Mouse (Mus musculus) CH12.LX (cell line): Measurements from ENCODE around the gene Lmod3. TPM values are rescaled to one million over a fixed set of nuclear protein-coding genes. Genes with fewer than 3 reads are reported as not detected.
A peak's percentile ranks its signal among the peaks of the same experiment; 100 is the strongest.

Experiments used
- DNase-seq: peaks from one replicate; pipeline ENCODE4 v3.0.0-alpha.2; 2013; ENCODE audit errors: extremely low read depth
- H3K27ac ChIP-seq: 2 replicates; pipeline ENCODE4 v1.5.1; 2012; ENCODE audit warnings: low read depth, mild to moderate bottlenecking, control low read depth, moderate library complexity; ENCODE audit not compliant: insufficient read depth
- H3K27me3 ChIP-seq: replicated peaks from 2 replicates; pipeline ENCODE3; 2012; ENCODE audit warnings: inconsistent platforms
- H3K36me3 ChIP-seq, 2 experiments: replicated peaks in 1 of 2; 2 replicates each; pipeline versions ENCODE3 to v1.6.1; 2012; ENCODE audit warnings: inconsistent platforms in 1 of 2, low read length in 1 of 2, mild to moderate bottlenecking in 1 of 2, mixed read lengths in 1 of 2, moderate library complexity in 1 of 2; ENCODE audit not compliant: control insufficient read depth in 1 of 2, insufficient read depth in 1 of 2
- H3K4me1 ChIP-seq, 2 experiments: 2 replicates each; pipeline ENCODE4 v1.6.1; 2012; ENCODE audit warnings: inconsistent platforms in 1 of 2, moderate library complexity in 1 of 2; ENCODE audit not compliant: insufficient read depth in 2 of 2, control insufficient read depth in 1 of 2
- H3K4me2 ChIP-seq: 2 replicates; pipeline ENCODE4 v1.6.1; 2012; ENCODE audit warnings: low read depth, mild to moderate bottlenecking, control low read depth; ENCODE audit not compliant: poor library complexity, insufficient read depth, severe bottlenecking
- H3K4me3 ChIP-seq, 3 experiments: fragments of 150-350 bp in 1 of 3; sonication (generic) in 1 of 3; replicated peaks in 1 of 3; 2 replicates each; pipeline versions ENCODE3 to v1.5.1; 2011 to 2012; ENCODE audit warnings: low read depth in 2 of 3, low read length in 2 of 3, mild to moderate bottlenecking in 2 of 3, moderate library complexity in 2 of 3, control low read depth in 1 of 3, improper control_type of control experiment in 1 of 3, inconsistent platforms in 1 of 3, mixed read lengths in 1 of 3; ENCODE audit not compliant: poor library complexity in 1 of 3
- H3K79me2 ChIP-seq: replicated peaks from 2 replicates; pipeline ENCODE4 v1.6.1; 2012; ENCODE audit warnings: mild to moderate bottlenecking, moderate library complexity; ENCODE audit not compliant: control insufficient read depth, poor library complexity, insufficient read depth, severe bottlenecking; ENCODE audit errors: extremely low read depth
- H3K9ac ChIP-seq: 2 replicates; pipeline ENCODE4 v1.6.1; 2012; ENCODE audit warnings: low read depth, mild to moderate bottlenecking, control low read depth, moderate library complexity; ENCODE audit not compliant: insufficient read depth
- H3K9me3 ChIP-seq: replicated peaks from 2 replicates; pipeline ENCODE3; 2012; ENCODE audit warnings: low read length, inconsistent platforms, mixed read lengths
- CTCF ChIP-seq, 2 experiments: IDR thresholded peaks in 1 of 2; conservative IDR thresholded peaks in 1 of 2; 2 replicates each; pipeline ENCODE4 v1.5.1; 2011 to 2012; ENCODE audit warnings: low read depth in 2 of 2, low read length in 2 of 2, improper control_type of control experiment in 1 of 2, inconsistent platforms in 1 of 2, mild to moderate bottlenecking in 1 of 2, moderate library complexity in 1 of 2
- E2F4 ChIP-seq: IDR thresholded peaks from 2 replicates; pipeline ENCODE4 v1.6.1; 2011; ENCODE audit warnings: low read depth, low read length, improper control_type of control experiment; ENCODE audit not compliant: insufficient replicate concordance
- IRF4 ChIP-seq: IDR thresholded peaks from 2 replicates; pipeline ENCODE4 v1.6.1; 2014; ENCODE audit warnings: low read depth, mild to moderate bottlenecking, inconsistent platforms, low read length, improper control_type of control experiment
- KAT2A ChIP-seq: IDR thresholded peaks from 2 replicates; pipeline ENCODE4 v1.6.1; 2012; ENCODE audit warnings: low read length, improper control_type of control experiment, inconsistent platforms; ENCODE audit not compliant: insufficient replicate concordance
- MAX ChIP-seq: IDR thresholded peaks from 2 replicates; pipeline ENCODE4 v1.6.1; 2011; ENCODE audit warnings: low read length, improper control_type of control experiment
- MEF2A ChIP-seq: IDR thresholded peaks from 2 replicates; pipeline ENCODE4 v1.6.1; 2014; ENCODE audit warnings: low read depth, mild to moderate bottlenecking, inconsistent platforms, low read length, improper control_type of control experiment, borderline replicate concordance
- MXI1 ChIP-seq: IDR thresholded peaks from 2 replicates; pipeline ENCODE4 v1.6.1; 2011; ENCODE audit warnings: mild to moderate bottlenecking, low read depth, low read length, improper control_type of control experiment
- MYC ChIP-seq: IDR thresholded peaks from 2 replicates; pipeline ENCODE4 v1.6.1; 2011; ENCODE audit warnings: low read depth, mild to moderate bottlenecking, improper control_type of control experiment, low read length
- NRF1 ChIP-seq: IDR thresholded peaks from 2 replicates; pipeline ENCODE4 v1.6.1; 2014; ENCODE audit warnings: low read depth, mild to moderate bottlenecking, inconsistent platforms, low read length, improper control_type of control experiment, moderate library complexity
- PAX5 ChIP-seq: IDR thresholded peaks from 2 replicates; pipeline ENCODE4 v1.6.1; 2012; ENCODE audit warnings: low read length, inconsistent platforms, mixed read lengths
- POLR2AphosphoS2 ChIP-seq: IDR thresholded peaks from 2 replicates; pipeline ENCODE4 v1.6.1; 2011; ENCODE audit warnings: low read depth, low read length, improper control_type of control experiment
- RAD21 ChIP-seq: IDR thresholded peaks from 2 replicates; pipeline ENCODE4 v1.6.1; 2011; ENCODE audit warnings: low read depth, mild to moderate bottlenecking, low read length, improper control_type of control experiment, moderate library complexity
- SIN3A ChIP-seq: IDR thresholded peaks from 2 replicates; pipeline ENCODE4 v1.6.1; 2012; ENCODE audit warnings: low read length, improper control_type of control experiment, inconsistent platforms
- SMC3 ChIP-seq: IDR thresholded peaks from 2 replicates; pipeline ENCODE4 v1.6.1; 2011; ENCODE audit warnings: low read depth, low read length, improper control_type of control experiment
- TBP ChIP-seq: conservative IDR thresholded peaks from 2 replicates; pipeline ENCODE4 v1.6.1; 2011; ENCODE audit warnings: low read depth, low read length, improper control_type of control experiment
- USF1 ChIP-seq: IDR thresholded peaks from 2 replicates; pipeline ENCODE4 v1.6.1; 2014; ENCODE audit warnings: low read depth, mild to moderate bottlenecking, inconsistent platforms, low read length, improper control_type of control experiment
- ZKSCAN1 ChIP-seq: IDR thresholded peaks from 2 replicates; pipeline ENCODE4 v1.6.1; 2012; ENCODE audit warnings: low read depth, inconsistent platforms, low read length, improper control_type of control experiment, borderline replicate concordance
- dilution Hi-C: fragments of 300-500 bp; cut with MboI; formaldehyde crosslinking; loops from 2 replicates; pipeline ENCODE4 v1.14.3; 2020; ENCODE audit warnings: low sequenced_read_pairs; ENCODE audit not compliant: extremely low pct_unique_long_range_greater_than_20kb, extremely low pct_ligation_motif_present
- in situ Hi-C: fragments of 300-500 bp; cut with MboI; formaldehyde crosslinking; loops from 3 replicates; pipeline ENCODE4 v1.14.3; 2019; ENCODE audit warnings: low sequenced_read_pairs, low pct_ligation_motif_present, low pct_unique_long_range_greater_than_20kb, mixed read lengths
- polyA plus RNA-seq: library from polyadenylated mRNA; unstranded; fragments of >175 nt; gene quantifications from 2 replicates; pipeline ENCODE4 v1.2.1, GENCODE M21; 2012; ENCODE audit warnings: low read depth; ENCODE audit not compliant: insufficient read length
- total RNA-seq, 2 experiments: library from RNA; depleted of rRNA; stranded (reverse); fragments of 300-350 nt in 1 of 2; fragments of >200 nt in 1 of 2; gene quantifications; 2 replicates each; pipeline ENCODE4 v1.2.3; 2012 to 2014

The Lmod3 gene
- total and polyA plus RNA-seq, 3 experiments, result not detected

DNA sequence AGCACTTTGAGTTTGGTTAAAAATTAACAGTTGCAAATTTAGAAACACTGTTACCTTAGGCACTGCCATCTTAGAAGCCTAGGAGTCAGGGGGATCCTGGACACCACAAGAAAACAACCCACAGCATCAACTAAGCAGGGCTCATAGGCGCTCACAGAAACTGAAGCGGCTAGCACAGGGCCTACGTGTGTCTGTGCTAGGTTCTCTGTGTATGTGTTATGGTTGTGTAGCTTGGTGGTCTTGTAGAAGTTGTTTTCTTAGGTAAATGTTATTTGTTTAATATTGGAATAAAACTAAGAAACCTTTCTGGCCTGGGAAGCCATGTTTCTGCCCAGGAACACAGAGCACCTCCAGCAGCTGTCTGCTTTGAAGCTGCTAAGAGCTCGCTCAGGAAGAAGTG lies 42.8 kb downstream of the Lmod3 start:
- Histone ChIP-seq H3K4me1 (peaks cover 9 to 64% of the 10 kb centered on the region in 2 experiments; a peak in 3 of 4 replicates), H3K27ac (peak overlapping the region; percentile 86)

DNA sequence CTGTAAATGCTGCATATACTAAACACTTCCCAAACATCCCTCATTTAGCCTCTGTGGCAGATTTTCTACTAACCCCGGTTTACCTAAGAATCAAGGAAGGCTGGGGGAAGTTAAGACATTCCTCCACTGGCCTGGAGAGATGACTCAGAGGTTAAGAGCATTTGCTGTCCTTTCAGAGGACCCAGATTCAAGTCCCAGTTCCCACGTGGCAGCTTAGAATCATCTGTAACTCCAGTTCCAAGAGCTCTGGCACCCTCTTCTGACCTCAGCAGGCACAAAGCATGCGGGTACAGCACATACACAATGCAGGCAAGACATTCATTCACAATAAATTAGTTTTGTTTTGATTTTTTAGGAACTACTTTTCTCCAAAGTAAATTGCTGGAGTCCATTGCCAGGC lies 43.4 kb downstream of the Lmod3 start:
- no peak overlapping the region for H3K9ac ChIP-seq
- TF ChIP-seq SIN3A, result no peak
- no peak for TF ChIP-seq USF1
- TF ChIP-seq MEF2A, result no peak
- TF ChIP-seq ZKSCAN1, result no peak
- peak in 1 of 2 experiments; percentile 60; a peak in 2 of 4 replicates for TF ChIP-seq CTCF (conservative IDR thresholded peaks at IDR 0.05 in 1 of 2, IDR thresholded peaks at IDR 0.05 in 1 of 2; ENCODE audit: low read depth in 2 of 2, low read length in 2 of 2)
- TF ChIP-seq KAT2A, result no peak
- TF ChIP-seq RAD21, result peak; percentile 62
- TF ChIP-seq SMC3, result peak; percentile 6; the same call in 1 of the 2 replicates
- TF ChIP-seq PAX5, result no peak
- peak; percentile 89 for TF ChIP-seq MYC
- no peak for TF ChIP-seq POLR2AphosphoS2
- H3K79me2 ChIP-seq, result peaks cover 32% of the 10 kb centered on the region
- H3K27ac ChIP-seq, result no peak overlapping the region
- dilution Hi-C loops, result no loop called here
- H3K9me3 ChIP-seq, result no peaks in the 10 kb centered on the region
- in situ Hi-C loops, result loop anchor here (25.0 kb wide), 1 partner anchor 628 kb away; no protein-coding TSS in a partner anchor
- peaks cover 9 to 59% of the 10 kb centered on the region in 2 experiments; a peak in 3 of 4 replicates for H3K4me1 ChIP-seq
- H3K4me3 ChIP-seq, result no peak overlapping the region
- H3K27me3 ChIP-seq, result no peaks in the 10 kb centered on the region
- H3K36me3 ChIP-seq, result peaks cover 0 to 9% of the 10 kb centered on the region in 2 experiments
- H3K4me2 ChIP-seq, result peak overlapping the region; percentile 83; the same call in 1 of the 2 replicates
- peak; percentile 65 for DNase-seq

More for the DNA sequence above, 42.8 kb downstream of the Lmod3 start:
- Histone ChIP-seq H3K79me2 (peaks cover 30% of the 10 kb centered on the region), H3K4me3 (peak overlapping the region in 1 of 3 experiments; percentile 30), H3K4me2 (peak overlapping the region; percentile 83), H3K27me3 (no peaks in the 10 kb centered on the region), H3K9ac (peak overlapping the region; percentile 78), H3K36me3 (peaks cover 4 to 14% of the 10 kb centered on the region in 2 experiments), H3K9me3 (peaks cover 4% of the 10 kb centered on the region)
- in situ Hi-C loops, result loop anchor here (25.0 kb wide), 1 partner anchor 628 kb away; no protein-coding TSS in a partner anchor
- dilution Hi-C loops, result no loop called here
- TF ChIP-seq MAX, result no peak
- no peak for TF ChIP-seq MXI1
- no peak for TF ChIP-seq TBP
- TF ChIP-seq IRF4, result no peak
- no peak for TF ChIP-seq MYC
- DNase-seq, result no peak

- no peak for DNase-seq
- peaks cover 30% of the 10 kb centered on the region for H3K79me2 ChIP-seq
- H3K4me2 ChIP-seq, result no peak overlapping the region
- no peak for TF ChIP-seq NRF1
- no peak for TF ChIP-seq PAX5
- TF ChIP-seq E2F4, result no peak
- H3K9ac ChIP-seq, result no peak overlapping the region
- H3K4me1 ChIP-seq, result peaks cover 4 to 54% of the 10 kb centered on the region in 2 experiments; a peak in 3 of 4 replicates
- in situ Hi-C loops, result loop anchor here (25.0 kb wide), 1 partner anchor 629 kb away; no protein-coding TSS in a partner anchor
- H3K27ac ChIP-seq, result no peak overlapping the region
- dilution Hi-C loops, result no loop called here
- H3K9me3 ChIP-seq, result no peaks in the 10 kb centered on the region
- peaks cover 0 to 3% of the 10 kb centered on the region in 2 experiments for H3K36me3 ChIP-seq
- H3K4me3 ChIP-seq, result no peak overlapping the region
- no peaks in the 10 kb centered on the region for H3K27me3 ChIP-seq
Measured at GRCm38 (mm10) chr6:97208406-97208805, 44.2 kb downstream of the Lmod3 start.
